Mouse (Mus musculus): ENCODE measurements at regions not wholly inside any gene's neighbourhood (a gene's known extent, or its start where the extent isn't known, plus 50 kb on each side); places are given as distances from the start of the nearest gene placed in this dataset.
"Not testable (repeated sequence)": the region's sequence is repeated elsewhere in the genome, so short reads cannot be mapped to it uniquely, and the experiment has no call there.

DNA sequence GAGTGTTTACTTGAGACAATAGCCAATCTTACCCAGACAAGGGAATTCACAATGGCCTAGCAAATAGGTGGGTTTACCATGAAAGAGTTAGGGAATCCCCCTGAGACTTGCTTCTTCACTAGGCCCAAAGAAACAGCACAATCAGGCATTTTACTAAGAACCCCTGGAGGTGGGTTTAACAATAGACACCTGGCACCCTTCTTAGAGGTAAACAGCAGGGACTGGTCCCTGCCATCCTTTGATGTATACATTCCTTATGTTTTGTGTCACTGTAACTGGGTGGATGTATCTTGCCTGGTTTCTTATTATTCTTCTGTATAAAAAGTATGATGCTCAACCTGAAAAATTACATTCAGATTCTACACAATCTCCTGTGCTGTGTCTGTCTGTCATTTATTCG lies 127.7 kb upstream of the Thsd7a start:
- not testable (repeated sequence) for H3K27me3 ChIP-seq (ENCODE audit: control insufficient read depth, insufficient read depth, low read depth, low read length); H3K4me2 ChIP-seq (ENCODE audit: low read length); H3K9ac ChIP-seq (ENCODE audit: low read depth, low read length); H3K9me3 ChIP-seq (replicated peaks; ENCODE audit: control insufficient read depth, low read length, poor library complexity, severe bottlenecking); ATAC-seq; H3K4me3 ChIP-seq (ENCODE audit: low read depth, low read length); H3K27ac ChIP-seq (ENCODE audit: low read length); H3K4me1 ChIP-seq (ENCODE audit: control insufficient read depth, insufficient read depth, low read length); H3K36me3 ChIP-seq (ENCODE audit: control insufficient read depth, insufficient read depth, low read length)
- WGBS: 39% methylated on average over 1 of the region's 1 CpGs

DNA sequence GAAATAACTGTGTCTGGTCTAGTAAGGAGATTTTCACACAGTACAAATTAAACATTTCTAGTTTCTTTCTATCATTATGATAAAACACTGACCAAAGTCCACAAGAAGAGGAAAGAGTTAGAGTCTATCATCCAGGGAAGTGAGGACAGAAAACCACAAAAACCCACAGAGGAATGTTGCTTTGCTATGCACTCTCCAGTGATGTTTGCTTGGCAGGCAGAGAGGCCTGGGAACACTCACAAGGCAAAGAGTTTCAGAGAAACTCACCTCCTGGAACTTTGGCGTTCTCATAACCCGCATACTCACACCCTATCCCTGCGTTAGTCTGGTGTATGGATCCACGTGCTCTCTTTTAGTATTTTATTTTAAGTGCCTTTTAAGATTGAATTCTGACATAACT lies 127.2 kb upstream of the Thsd7a start:
- WGBS: 29% methylated on average over 4 of the region's 4 CpGs
- Histone ChIP-seq H3K36me3 (ENCODE audit: control insufficient read depth, insufficient read depth, low read length) (no peaks in the 10 kb centered on the region), H3K27me3 (ENCODE audit: control insufficient read depth, insufficient read depth, low read depth, low read length) (no peaks in the 10 kb centered on the region), H3K27ac (ENCODE audit: low read length) (no peak overlapping the region), H3K4me2 (ENCODE audit: low read length) (no peak overlapping the region), H3K9me3 (replicated peaks; ENCODE audit: control insufficient read depth, low read length, poor library complexity, severe bottlenecking) (no peaks in the 10 kb centered on the region), H3K9ac (ENCODE audit: low read depth, low read length) (no peak overlapping the region), H3K4me1 (ENCODE audit: control insufficient read depth, insufficient read depth, low read length) (no peaks in the 10 kb centered on the region), H3K4me3 (ENCODE audit: low read depth, low read length) (no peak overlapping the region)
- no peak for ATAC-seq

DNA sequence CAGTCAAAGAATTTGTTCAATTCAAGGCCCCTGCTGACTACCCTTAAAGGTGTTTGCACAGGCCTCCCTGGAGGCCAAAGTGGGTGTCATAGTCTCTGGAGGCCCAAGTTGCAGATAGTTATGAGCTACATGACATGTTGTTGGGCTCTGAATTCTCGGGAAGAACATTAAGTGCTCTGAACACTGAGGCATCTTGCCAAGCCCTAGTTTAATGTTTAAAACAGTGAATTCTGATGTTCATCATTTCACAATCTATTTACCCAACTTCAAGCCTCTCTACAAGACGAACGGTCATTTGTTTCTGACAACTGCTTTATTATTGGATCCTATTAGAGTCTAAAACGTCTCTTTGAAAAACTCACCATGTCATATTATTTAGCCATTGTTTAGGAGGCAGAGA lies 119.0 kb upstream of the Thsd7a start:
- Histone ChIP-seq H3K4me2 (ENCODE audit: low read length) (no peak overlapping the region), H3K9ac (ENCODE audit: low read depth, low read length) (no peak overlapping the region), H3K9me3 (replicated peaks; ENCODE audit: control insufficient read depth, low read length, poor library complexity, severe bottlenecking) (no peaks in the 10 kb centered on the region), H3K36me3 (ENCODE audit: control insufficient read depth, insufficient read depth, low read length) (no peaks in the 10 kb centered on the region), H3K27me3 (ENCODE audit: control insufficient read depth, insufficient read depth, low read depth, low read length) (no peaks in the 10 kb centered on the region), H3K27ac (ENCODE audit: low read length) (no peak overlapping the region), H3K4me3 (ENCODE audit: low read depth, low read length) (no peak overlapping the region), H3K4me1 (ENCODE audit: control insufficient read depth, insufficient read depth, low read length) (no peaks in the 10 kb centered on the region)
- ATAC-seq: no peak
- 92% methylated on average over 4 of the region's 4 CpGs for WGBS

DNA sequence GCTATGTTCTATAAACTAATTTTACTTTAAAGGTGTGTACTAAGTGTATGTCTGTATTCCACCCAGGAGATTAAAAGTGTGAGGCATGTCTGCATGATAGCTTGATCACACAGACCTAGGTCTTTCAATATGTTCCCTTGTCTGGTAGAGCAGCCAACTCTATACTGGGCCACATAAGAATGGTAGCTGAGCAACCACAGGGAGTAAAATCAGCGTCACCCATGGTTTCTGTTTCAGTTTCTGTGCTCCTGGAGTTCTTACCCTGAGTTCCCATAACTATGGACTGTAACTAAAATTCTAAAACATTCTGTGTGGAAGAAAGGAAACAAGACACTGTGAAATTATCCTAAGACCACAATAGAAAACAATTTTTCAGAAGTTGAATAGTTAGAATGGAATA lies 102.8 kb upstream of the Thsd7a start:
- no peak overlapping the region for H3K4me2 ChIP-seq (ENCODE audit: low read length)
- H3K4me3 ChIP-seq (ENCODE audit: low read depth, low read length): no peak overlapping the region
- H3K9ac ChIP-seq (ENCODE audit: low read depth, low read length): no peak overlapping the region
- no peaks in the 10 kb centered on the region for H3K9me3 ChIP-seq (replicated peaks; ENCODE audit: control insufficient read depth, low read length, poor library complexity, severe bottlenecking)
- H3K27ac ChIP-seq (ENCODE audit: low read length): no peak overlapping the region
- no peaks in the 10 kb centered on the region for H3K27me3 ChIP-seq (ENCODE audit: control insufficient read depth, insufficient read depth, low read depth, low read length)
- no peaks in the 10 kb centered on the region for H3K36me3 ChIP-seq (ENCODE audit: control insufficient read depth, insufficient read depth, low read length)
- H3K4me1 ChIP-seq (ENCODE audit: control insufficient read depth, insufficient read depth, low read length): no peaks in the 10 kb centered on the region
- 91% methylated on average over 1 of the region's 1 CpGs for WGBS
- no peak for ATAC-seq

DNA sequence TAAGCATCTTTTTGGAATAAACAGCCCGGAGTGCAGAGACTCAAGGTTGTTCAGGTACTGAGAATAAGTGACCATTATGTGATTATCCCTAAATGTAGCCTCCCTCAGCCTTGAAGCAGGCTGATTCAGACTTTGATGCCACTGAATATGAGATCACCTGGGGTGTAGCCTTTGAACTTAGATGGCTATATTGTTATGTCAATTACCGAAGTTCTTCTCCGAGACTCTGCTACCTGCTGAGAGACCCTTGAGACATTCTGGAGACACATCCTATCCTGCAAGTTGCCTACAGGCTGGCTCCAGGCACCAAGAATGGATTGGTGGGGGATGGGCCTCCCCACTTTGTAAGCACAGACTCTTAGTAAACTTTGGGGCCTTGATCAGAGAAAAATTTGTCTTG lies 85.9 kb upstream of the Thsd7a start:
- H3K9ac ChIP-seq (ENCODE audit: low read depth, low read length); ATAC-seq; H3K4me3 ChIP-seq (ENCODE audit: low read depth, low read length); H3K27me3 ChIP-seq (ENCODE audit: control insufficient read depth, insufficient read depth, low read depth, low read length); H3K27ac ChIP-seq (ENCODE audit: low read length); H3K4me2 ChIP-seq (ENCODE audit: low read length); H3K4me1 ChIP-seq (ENCODE audit: control insufficient read depth, insufficient read depth, low read length); H3K9me3 ChIP-seq (replicated peaks; ENCODE audit: control insufficient read depth, low read length, poor library complexity, severe bottlenecking); H3K36me3 ChIP-seq (ENCODE audit: control insufficient read depth, insufficient read depth, low read length): not testable (repeated sequence)
- 26% methylated on average over 3 of the region's 3 CpGs for WGBS

DNA sequence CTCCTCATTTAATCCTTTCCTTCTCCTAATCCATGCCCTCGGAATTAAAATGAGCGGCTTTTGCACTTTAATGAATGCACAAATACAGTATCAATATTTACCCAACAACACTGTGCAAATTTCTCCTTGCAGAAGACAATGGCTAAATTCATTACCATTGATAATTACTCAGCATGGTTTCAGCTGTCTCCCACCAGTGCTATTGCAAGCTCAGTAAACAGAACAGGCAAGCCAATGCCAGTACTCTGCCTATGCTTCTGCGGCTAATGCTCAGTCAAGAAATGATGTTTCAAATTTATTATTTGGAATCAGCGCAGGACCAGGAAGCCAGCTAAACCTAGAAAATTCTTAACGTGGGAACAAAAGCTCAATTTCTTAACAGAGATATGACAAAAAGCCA lies 84.1 kb upstream of the Thsd7a start:
- Histone ChIP-seq H3K4me2 (ENCODE audit: low read length) (no peak overlapping the region), H3K9ac (ENCODE audit: low read depth, low read length) (no peak overlapping the region), H3K9me3 (replicated peaks; ENCODE audit: control insufficient read depth, low read length, poor library complexity, severe bottlenecking) (no peaks in the 10 kb centered on the region), H3K27me3 (ENCODE audit: control insufficient read depth, insufficient read depth, low read depth, low read length) (no peaks in the 10 kb centered on the region), H3K27ac (ENCODE audit: low read length) (no peak overlapping the region), H3K4me3 (ENCODE audit: low read depth, low read length) (no peak overlapping the region), H3K4me1 (ENCODE audit: control insufficient read depth, insufficient read depth, low read length) (peaks cover 4% of the 10 kb centered on the region; the same call in 1 of the 2 replicates), H3K36me3 (ENCODE audit: control insufficient read depth, insufficient read depth, low read length) (no peaks in the 10 kb centered on the region)
- whole genome bisulfite sequencing: 29% methylated on average over 5 of the region's 5 CpGs
- peak; percentile 80; the same call in 1 of the 2 replicates for ATAC-seq

DNA sequence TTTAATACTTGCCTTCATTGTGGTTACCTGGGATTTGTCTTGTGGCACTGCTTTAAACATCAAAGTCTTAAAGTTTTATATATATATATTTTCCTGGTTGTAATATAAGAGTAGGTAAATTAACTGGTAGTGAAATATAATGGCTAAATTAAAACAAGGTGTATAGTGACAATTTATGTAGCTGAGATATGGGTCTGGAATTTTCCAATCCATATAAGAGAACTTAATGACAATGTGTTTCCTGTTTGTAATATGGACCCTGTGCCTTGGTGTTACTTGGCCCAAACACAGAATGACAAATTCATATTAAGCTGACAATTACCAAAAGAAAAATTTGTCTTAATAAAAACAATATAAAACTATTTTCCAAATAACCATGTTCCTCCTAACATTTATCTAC lies 82.7 kb upstream of the Thsd7a start:
- Histone ChIP-seq H3K4me2 (ENCODE audit: low read length) (no peak overlapping the region), H3K9me3 (replicated peaks; ENCODE audit: control insufficient read depth, low read length, poor library complexity, severe bottlenecking) (no peaks in the 10 kb centered on the region), H3K4me3 (ENCODE audit: low read depth, low read length) (no peak overlapping the region), H3K9ac (ENCODE audit: low read depth, low read length) (no peak overlapping the region), H3K4me1 (ENCODE audit: control insufficient read depth, insufficient read depth, low read length) (peaks cover 4% of the 10 kb centered on the region; the same call in 1 of the 2 replicates), H3K27me3 (ENCODE audit: control insufficient read depth, insufficient read depth, low read depth, low read length) (no peaks in the 10 kb centered on the region), H3K27ac (ENCODE audit: low read length) (no peak overlapping the region), H3K36me3 (ENCODE audit: control insufficient read depth, insufficient read depth, low read length) (no peaks in the 10 kb centered on the region)
- no peak for ATAC-seq

DNA sequence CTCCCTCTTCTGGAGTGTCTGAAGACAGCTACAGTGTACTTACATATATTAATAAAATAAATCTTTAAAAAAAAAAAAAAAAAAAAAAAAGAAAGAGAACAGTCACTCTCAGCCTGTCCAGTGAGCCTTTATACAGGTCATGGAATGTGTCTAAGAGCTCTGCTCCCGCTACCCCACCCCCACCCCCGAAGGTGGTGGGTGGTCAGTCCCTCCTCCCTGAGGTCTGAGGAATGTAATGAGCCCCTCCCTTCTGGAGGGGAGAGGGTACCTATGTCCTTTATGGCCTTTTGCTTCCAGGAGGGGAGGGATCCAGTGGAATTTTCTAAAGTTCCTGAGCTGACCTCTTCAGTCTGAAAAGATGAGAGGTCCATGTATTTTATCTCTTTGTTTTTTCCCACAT lies 82.3 kb upstream of the Thsd7a start:
- 80% methylated on average over 2 of the region's 2 CpGs for WGBS
- Histone ChIP-seq H3K4me3 (ENCODE audit: low read depth, low read length) (no peak overlapping the region), H3K27me3 (ENCODE audit: control insufficient read depth, insufficient read depth, low read depth, low read length) (no peaks in the 10 kb centered on the region), H3K4me2 (ENCODE audit: low read length) (no peak overlapping the region), H3K27ac (ENCODE audit: low read length) (no peak overlapping the region), H3K36me3 (ENCODE audit: control insufficient read depth, insufficient read depth, low read length) (no peaks in the 10 kb centered on the region), H3K9ac (ENCODE audit: low read depth, low read length) (no peak overlapping the region), H3K9me3 (replicated peaks; ENCODE audit: control insufficient read depth, low read length, poor library complexity, severe bottlenecking) (no peaks in the 10 kb centered on the region), H3K4me1 (ENCODE audit: control insufficient read depth, insufficient read depth, low read length) (peaks cover 4% of the 10 kb centered on the region; the same call in 1 of the 2 replicates)
- no peak for ATAC-seq

DNA sequence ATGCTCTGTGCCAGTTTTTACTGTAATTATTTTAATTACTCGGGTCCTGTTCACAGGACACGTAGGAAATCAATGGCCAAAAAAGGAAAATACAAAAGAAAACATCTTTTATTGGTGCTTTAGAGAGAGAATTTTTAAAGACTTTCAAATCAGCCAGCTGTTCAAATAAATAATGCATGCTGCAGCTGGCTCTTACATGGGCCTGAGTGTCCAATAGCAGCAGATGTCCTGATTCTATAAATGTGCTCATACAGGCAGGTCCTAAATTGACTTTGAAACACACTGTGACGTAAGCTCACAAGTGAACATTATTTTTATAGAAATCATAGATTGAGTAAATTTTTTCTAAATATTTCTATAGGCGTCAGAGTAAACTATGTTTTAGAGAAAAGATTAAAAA lies 78.5 kb upstream of the Thsd7a start:
- no peaks in the 10 kb centered on the region for H3K27me3 ChIP-seq (ENCODE audit: control insufficient read depth, insufficient read depth, low read depth, low read length)
- no peak overlapping the region for H3K9ac ChIP-seq (ENCODE audit: low read depth, low read length)
- no peaks in the 10 kb centered on the region for H3K4me1 ChIP-seq (ENCODE audit: control insufficient read depth, insufficient read depth, low read length)
- no peak overlapping the region for H3K4me3 ChIP-seq (ENCODE audit: low read depth, low read length)
- no peak for ATAC-seq
- H3K9me3 ChIP-seq (replicated peaks; ENCODE audit: control insufficient read depth, low read length, poor library complexity, severe bottlenecking): no peaks in the 10 kb centered on the region
- H3K4me2 ChIP-seq (ENCODE audit: low read length): no peak overlapping the region
- 42% methylated on average over 4 of the region's 4 CpGs for WGBS
- no peak overlapping the region for H3K27ac ChIP-seq (ENCODE audit: low read length)
- H3K36me3 ChIP-seq (ENCODE audit: control insufficient read depth, insufficient read depth, low read length): no peaks in the 10 kb centered on the region

Data from midbrain, embryonic 16.5 days (tissue).